Mouse (Mus musculus): ENCODE results near the gene Plau. TPM values are rescaled to one million over a fixed set of nuclear protein-coding genes. Genes with fewer than 3 reads are reported as not detected.

Gene Plau
- polyA plus RNA-seq, 1 experiment from 2014 or later: 0.88 TPM

DNA sequence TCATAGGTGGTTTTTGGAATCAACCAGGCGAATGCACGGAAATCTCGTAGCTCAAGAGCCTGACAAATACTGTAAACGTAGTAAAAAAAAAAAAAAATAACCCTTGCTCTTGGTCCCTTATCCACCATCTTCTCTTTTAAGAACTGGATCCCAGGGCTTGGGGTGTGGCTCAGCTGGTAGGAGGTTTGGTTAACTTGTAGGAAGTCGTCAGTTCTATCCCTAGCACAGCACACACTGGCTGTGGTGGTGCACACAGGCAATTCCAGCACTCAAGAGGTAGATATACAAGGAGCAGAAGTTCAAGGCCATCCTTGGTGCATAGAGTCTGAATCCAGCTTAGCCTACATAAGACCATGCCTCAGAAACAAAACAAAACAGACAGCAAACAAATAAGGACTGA is 48.2 kb downstream of the Plau start:
- ATAC-seq (replicated peaks; ENCODE audit: low FRiP score): peak; percentile 76
- no peaks in the 10 kb centered on the region for H3K27me3 ChIP-seq (replicated peaks; ENCODE audit: control insufficient read depth, insufficient read depth, low read length)
- no peak for DNase-seq (ENCODE audit: low spot score)
- WGBS: 43% methylated on average over 5 of the region's 5 CpGs
- peak overlapping the region; percentile 52; the same call in 1 of the 2 replicates for H3K9ac ChIP-seq (ENCODE audit: low read depth, low read length)
- H3K4me2 ChIP-seq: peak overlapping the region; percentile 61
- no peaks in the 10 kb centered on the region for H3K9me3 ChIP-seq (ENCODE audit: control insufficient read depth, low read length)
- peaks cover 19% of the 10 kb centered on the region for H3K4me1 ChIP-seq (replicated peaks; ENCODE audit: control insufficient read depth, insufficient read depth, low read length)
- H3K27ac ChIP-seq (ENCODE audit: low read depth, low read length): peak overlapping the region; percentile 77
- no peaks in the 10 kb centered on the region for H3K36me3 ChIP-seq (ENCODE audit: control insufficient read depth, insufficient read depth, low read length)
- H3K4me3 ChIP-seq (ENCODE audit: low read depth, low read length): 0 out of 2 replicates have a peak overlapping the region, but pooled peaks have one; percentile 23

DNA sequence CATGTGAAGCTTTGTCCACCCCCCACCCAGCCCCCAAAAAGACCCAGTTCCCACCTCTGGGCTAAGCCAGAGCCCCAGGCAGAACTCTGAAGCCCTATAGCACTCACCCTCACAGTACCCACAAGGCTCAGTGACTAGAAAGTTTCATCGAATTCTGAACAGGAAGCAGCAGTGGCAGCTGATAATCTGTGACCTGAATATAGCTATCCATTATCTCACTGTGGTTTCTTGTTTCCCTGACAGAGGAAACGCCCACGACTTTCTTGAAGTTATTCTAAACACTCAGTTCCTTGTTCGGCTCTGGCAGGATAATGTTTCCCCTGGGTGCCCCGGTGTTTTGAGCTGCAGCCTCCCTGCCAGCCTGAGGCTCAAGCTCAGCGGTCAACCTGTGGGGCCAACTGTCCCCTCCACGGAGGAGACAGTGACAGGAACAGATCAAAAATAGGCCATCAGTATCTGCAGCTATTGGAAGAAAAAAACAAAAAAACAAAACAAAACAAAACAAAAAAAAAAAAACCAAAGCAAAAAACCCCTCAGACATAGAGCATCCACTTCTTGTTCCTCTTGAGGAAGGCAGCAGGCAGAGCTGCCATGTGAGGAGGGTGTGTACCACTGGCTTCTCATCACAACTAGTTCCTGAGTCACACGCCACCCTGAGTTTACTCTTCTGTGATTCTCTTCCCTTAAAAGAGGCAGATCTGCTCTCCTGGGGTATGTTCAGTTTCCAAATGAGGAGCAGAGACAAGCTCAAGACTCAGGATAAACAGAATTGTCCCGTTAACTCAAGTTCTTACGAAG is 48.8 kb downstream of the Plau start:
- Histone ChIP-seq H3K27ac (ENCODE audit: low read depth, low read length) (peak overlapping the region; percentile 83), H3K4me2 (peak overlapping the region; percentile 61), H3K9ac (ENCODE audit: low read depth, low read length) (peak overlapping the region; percentile 52; the same call in 1 of the 2 replicates), H3K27me3 (replicated peaks; ENCODE audit: control insufficient read depth, insufficient read depth, low read length) (no peaks in the 10 kb centered on the region), H3K4me3 (ENCODE audit: low read depth, low read length) (peak overlapping the region; percentile 23; the same call in 1 of the 2 replicates), H3K4me1 (replicated peaks; ENCODE audit: control insufficient read depth, insufficient read depth, low read length) (peaks cover 19% of the 10 kb centered on the region), H3K9me3 (ENCODE audit: control insufficient read depth, low read length) (no peaks in the 10 kb centered on the region), H3K36me3 (ENCODE audit: control insufficient read depth, insufficient read depth, low read length) (no peaks in the 10 kb centered on the region)
- WGBS: 18% methylated on average over 10 of the region's 10 CpGs
- ATAC-seq (replicated peaks; ENCODE audit: low FRiP score) (peak; percentile 96), DNase-seq (ENCODE audit: low spot score) (peak; percentile 62)

DNA sequence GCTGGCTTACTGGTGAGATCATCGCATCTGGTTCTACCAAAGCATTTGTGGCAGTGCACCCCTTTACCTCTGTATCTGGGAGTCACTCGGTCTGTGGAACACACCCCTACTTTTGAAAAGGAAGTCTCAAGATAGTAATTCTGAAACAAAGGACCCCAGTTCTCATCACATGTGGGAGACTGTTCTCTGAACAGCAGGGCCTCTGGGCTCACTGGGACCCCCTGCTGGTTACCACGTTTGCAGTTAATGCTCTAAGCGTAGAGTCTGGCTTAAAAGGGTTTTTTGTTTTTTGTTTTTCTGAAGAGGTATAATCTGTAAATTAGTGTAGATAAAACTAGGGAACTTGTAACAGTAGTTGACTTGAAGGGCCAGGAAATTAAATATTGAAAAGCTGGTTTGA is 49.8 kb downstream of the Plau start:
- DNase-seq (ENCODE audit: low spot score) (no peak), ATAC-seq (replicated peaks; ENCODE audit: low FRiP score) (no peak)
- peak overlapping the region; percentile 83 for H3K27ac ChIP-seq (ENCODE audit: low read depth, low read length)
- H3K4me1 ChIP-seq (replicated peaks; ENCODE audit: control insufficient read depth, insufficient read depth, low read length): peaks cover 19% of the 10 kb centered on the region
- WGBS: 34% methylated on average over 4 of the region's 4 CpGs
- H3K4me2 ChIP-seq: peak overlapping the region; percentile 61
- H3K9ac ChIP-seq (ENCODE audit: low read depth, low read length): peak overlapping the region; percentile 10; the same call in 1 of the 2 replicates
- no peak overlapping the region for H3K4me3 ChIP-seq (ENCODE audit: low read depth, low read length)
- H3K9me3 ChIP-seq (ENCODE audit: control insufficient read depth, low read length): no peaks in the 10 kb centered on the region
- H3K27me3 ChIP-seq (replicated peaks; ENCODE audit: control insufficient read depth, insufficient read depth, low read length): no peaks in the 10 kb centered on the region
- no peaks in the 10 kb centered on the region for H3K36me3 ChIP-seq (ENCODE audit: control insufficient read depth, insufficient read depth, low read length)

DNA sequence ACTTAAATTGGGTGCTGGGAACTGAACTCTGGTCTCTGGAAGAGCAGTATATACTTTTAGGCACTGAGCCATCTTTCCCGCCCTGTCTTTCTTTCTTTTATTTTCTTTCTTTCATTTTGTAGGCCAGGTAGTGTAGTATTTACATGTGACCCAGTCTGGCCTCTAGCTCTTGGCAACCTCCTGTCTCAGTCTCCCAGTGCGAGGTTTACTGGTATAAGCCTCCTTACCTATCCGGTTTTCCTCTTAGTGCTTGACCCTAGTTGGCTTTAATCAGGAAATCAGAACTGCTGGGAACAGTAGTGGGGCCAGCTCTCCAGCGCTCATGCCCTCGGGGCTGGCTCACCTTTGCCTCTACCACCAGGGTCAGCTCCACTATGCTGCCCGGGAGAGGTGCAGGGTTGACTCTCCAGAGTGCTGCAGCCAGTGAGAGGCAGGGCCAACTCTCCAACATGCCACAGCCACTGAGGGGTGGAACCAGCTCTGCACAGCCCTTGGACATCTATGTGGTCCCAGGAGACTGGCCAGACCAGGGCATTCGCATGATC is 51.2 kb downstream of the Plau start:
- Histone ChIP-seq H3K4me2 (no peak overlapping the region), H3K9me3 (ENCODE audit: control insufficient read depth, low read length) (no peaks in the 10 kb centered on the region), H3K36me3 (ENCODE audit: control insufficient read depth, insufficient read depth, low read length) (no peaks in the 10 kb centered on the region), H3K4me1 (replicated peaks; ENCODE audit: control insufficient read depth, insufficient read depth, low read length) (peaks cover 21% of the 10 kb centered on the region), H3K4me3 (ENCODE audit: low read depth, low read length) (no peak overlapping the region), H3K9ac (ENCODE audit: low read depth, low read length) (no peak overlapping the region), H3K27ac (ENCODE audit: low read depth, low read length) (no peak overlapping the region), H3K27me3 (replicated peaks; ENCODE audit: control insufficient read depth, insufficient read depth, low read length) (no peaks in the 10 kb centered on the region)
- WGBS: 86% methylated on average over 7 of the region's 7 CpGs
- ATAC-seq (replicated peaks; ENCODE audit: low FRiP score) (no peak), DNase-seq (ENCODE audit: low spot score) (no peak)

DNA sequence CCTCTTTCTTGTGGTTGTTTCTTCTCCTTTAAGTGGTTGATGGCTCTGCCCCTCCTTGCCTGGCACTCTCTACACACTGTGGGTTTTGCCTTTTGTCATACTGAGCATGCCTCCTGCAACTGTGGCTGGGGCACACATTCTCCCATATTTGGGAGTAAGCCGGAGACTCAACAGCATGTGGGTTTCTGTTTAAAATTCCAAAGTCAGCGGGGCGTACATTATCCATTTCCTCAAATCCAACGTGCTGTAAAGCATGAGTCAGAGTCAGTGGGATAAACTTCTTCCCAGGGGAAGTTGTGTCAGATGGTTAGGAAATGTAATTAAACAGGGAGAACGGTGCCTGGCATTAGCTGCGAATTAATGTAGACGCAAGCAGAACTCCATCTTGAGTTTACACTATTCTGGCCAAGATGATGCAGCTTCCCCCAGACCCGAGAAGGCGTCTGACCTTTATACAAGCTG is 55.5 kb downstream of the Plau start:
- Histone ChIP-seq H3K27me3 (replicated peaks; ENCODE audit: control insufficient read depth, insufficient read depth, low read length) (no peaks in the 10 kb centered on the region), H3K9me3 (ENCODE audit: control insufficient read depth, low read length) (no peaks in the 10 kb centered on the region), H3K36me3 (ENCODE audit: control insufficient read depth, insufficient read depth, low read length) (no peaks in the 10 kb centered on the region), H3K4me2 (no peak overlapping the region), H3K27ac (ENCODE audit: low read depth, low read length) (peak overlapping the region; percentile 14; the same call in 1 of the 2 replicates), H3K4me1 (replicated peaks; ENCODE audit: control insufficient read depth, insufficient read depth, low read length) (0 out of 2 replicates have a peak, but pooled peaks cover 2% of the 10 kb centered on the region), H3K9ac (ENCODE audit: low read depth, low read length) (no peak overlapping the region), H3K4me3 (ENCODE audit: low read depth, low read length) (no peak overlapping the region)
- WGBS: 50% methylated on average over 9 of the region's 9 CpGs
- DNase-seq (ENCODE audit: low spot score): no peak
- 0 out of 2 replicates have a peak, but pooled peaks have one; percentile 18 for ATAC-seq (replicated peaks; ENCODE audit: low FRiP score)

Other genes starting within 250 kb of the Plau start
- 5.8 and 6.0 TPM in 2 replicates for gene Usp54, start 195.6 kb upstream of the Plau start, polyA plus RNA-seq (2014; fragmentation: Nextera tagmentation; extraction: Ambion mirVana)
- 0.23 and 0.95 TPM in 2 replicates for gene Myoz1, start 180.1 kb upstream of the Plau start, polyA plus RNA-seq (2014; fragmentation: Nextera tagmentation; extraction: Ambion mirVana)
- gene Synpo2l, start 168.3 kb upstream of the Plau start, polyA plus RNA-seq (2014; fragmentation: Nextera tagmentation; extraction: Ambion mirVana): 0.68 and 1.5 TPM in 2 replicates
- 85.5 and 99.0 TPM in 2 replicates for gene Sec24c, start 162.4 kb upstream of the Plau start, polyA plus RNA-seq (2014; fragmentation: Nextera tagmentation; extraction: Ambion mirVana)
- 14.2 and 14.9 TPM in 2 replicates for gene Fut11, start 141.7 kb upstream of the Plau start, polyA plus RNA-seq (2014; fragmentation: Nextera tagmentation; extraction: Ambion mirVana)
- gene Chchd1, start 133.7 kb upstream of the Plau start, polyA plus RNA-seq (2014; fragmentation: Nextera tagmentation; extraction: Ambion mirVana): 247 and 250 TPM in 2 replicates
- gene Zswim8, start 129.1 kb upstream of the Plau start, polyA plus RNA-seq (2014; fragmentation: Nextera tagmentation; extraction: Ambion mirVana): 12.0 and 17.2 TPM in 2 replicates
- gene Ndst2, start 102.1 kb upstream of the Plau start, polyA plus RNA-seq (2014; fragmentation: Nextera tagmentation; extraction: Ambion mirVana): 32.6 and 34.5 TPM in 2 replicates
- gene Camk2g, start 42.6 kb upstream of the Plau start, polyA plus RNA-seq (2014; fragmentation: Nextera tagmentation; extraction: Ambion mirVana): 23.0 and 28.6 TPM in 2 replicates
- gene Vcl, start 92.7 kb downstream of the Plau start, polyA plus RNA-seq (2014; fragmentation: Nextera tagmentation; extraction: Ambion mirVana): 59.0 and 66.1 TPM in 2 replicates
- gene Ap3m1, start 215.8 kb downstream of the Plau start, polyA plus RNA-seq (2014; fragmentation: Nextera tagmentation; extraction: Ambion mirVana): 55.7 and 75.0 TPM in 2 replicates
- gene Adk, start 215.9 kb downstream of the Plau start, polyA plus RNA-seq (2014; fragmentation: Nextera tagmentation; extraction: Ambion mirVana): 253 and 276 TPM in 2 replicates